8 mouse cellular contexts compared by ENCODE assay signal in genomic region chr10:82699296-82699941, GRCm38 (mm10). TPM values are rescaled to one million over a fixed set of nuclear protein-coding genes. Genes with fewer than 3 reads are reported as not detected.
DNase-seq lines count a peak whose midpoint lies in the region; ATAC-seq and TF ChIP-seq lines count a peak whose summit lies in the region.

No protein-coding gene starts in this region.

- peak overlapping the region; percentile 77 for H3K4me2 ChIP-seq in kidney, postnatal 0 days (ENCODE audit: low read length)

- no peaks in the 10 kb centered on the region for H3K9me3 ChIP-seq in kidney, postnatal 0 days (replicated peaks; ENCODE audit: low read length)

- TF ChIP-seq CTCF in bone marrow macrophage, adult 2 months (IDR thresholded peaks at IDR 0.05; ENCODE audit: low read depth, low read length) = no peak
- 0 out of 2 replicates have a peak, but pooled peaks have one; percentile 14 for TF ChIP-seq CTCF in kidney, postnatal 0 days (IDR thresholded peaks at IDR 0.05; ENCODE audit: low read depth)

- ATAC-seq in kidney, postnatal 0 days (replicated peaks; ENCODE audit: low FRiP score, low read depth) = peak; percentile 68

- no peaks in the 10 kb centered on the region for H3K36me3 ChIP-seq in kidney, postnatal 0 days (ENCODE audit: insufficient read depth, low read length)

- no peak for TF ChIP-seq POLR2A in bone marrow macrophage, adult 2 months (IDR thresholded peaks at IDR 0.05; ENCODE audit: borderline replicate concordance, low read depth, low read length)

- DNase-seq in left cerebral cortex, postnatal 25 days (ENCODE audit: low spot score in 2 of 2) = peak; percentile 31 to 32
- no peak for DNase-seq in left cerebral cortex, postnatal 10 days (ENCODE audit: extremely low spot score in 1 of 2, low spot score in 2 of 2)
- peak; percentile 16 for DNase-seq in forelimb bud, embryonic 11.5 days (ENCODE audit: low read depth, low spot score)
- DNase-seq in kidney, postnatal 0 days (ENCODE audit: low spot score) = peak; percentile 32
- DNase-seq in lung, postnatal 4 days = peak; percentile 37 to 45
- peak; percentile 11 to 27 for DNase-seq in spleen, postnatal 14 days (ENCODE audit: low spot score in 2 of 2)
- no peak for DNase-seq in layer of hippocampus, adult 8-10 months (ENCODE audit: low spot score in 2 of 2)

- WGBS in kidney, postnatal 0 days = under 1% methylated on average over 59 of the region's 59 CpGs

- intact Hi-C loops in left cerebral cortex, postnatal 25 days (cut with DNase I) = loop anchor here (1.0 to 5.0 kb wide), 3 partner anchors 33 to 63 kb away; partner anchors contain the start of gene Nfyb
- intact Hi-C loops in left cerebral cortex, postnatal 10 days (cut with DNase I) = no loop called here

- peak overlapping the region; percentile 85 for H3K4me3 ChIP-seq in bone marrow macrophage, adult 2 months (ENCODE audit: insufficient read depth, low read length)
- H3K4me3 ChIP-seq in kidney, postnatal 0 days (replicated peaks; ENCODE audit: low read depth, low read length) = peak overlapping the region; percentile 93

- H3K27me3 ChIP-seq in kidney, postnatal 0 days (ENCODE audit: insufficient read depth, low read length) = no peaks in the 10 kb centered on the region

- H3K27ac ChIP-seq in bone marrow macrophage, adult 2 months (ENCODE audit: insufficient read depth, low read depth, low read length) = no peak overlapping the region
- H3K27ac ChIP-seq in kidney, postnatal 0 days = 0 out of 2 replicates have a peak overlapping the region, but pooled peaks have one; percentile 27

- H3K4me1 ChIP-seq in bone marrow macrophage, adult 2 months (ENCODE audit: control insufficient read depth, insufficient read depth, low read length) = peaks cover 26% of the 10 kb centered on the region
- no peaks in the 10 kb centered on the region for H3K4me1 ChIP-seq in kidney, postnatal 0 days (replicated peaks; ENCODE audit: insufficient read depth, low read length)

- peak overlapping the region; percentile 74 for H3K9ac ChIP-seq in kidney, postnatal 0 days (ENCODE audit: low read depth, low read length)

RNA-seq across cellular contexts. Expression of gene Hcfc2, which starts 3.5 kb away (rescaled TPM):
- 10 to 100 TPM; 43.0 to 45.2 TPM for total RNA-seq in left cerebral cortex, postnatal 25 days (2021)
- 10 to 100 TPM; 28.1 to 29.7 TPM for total RNA-seq in left cerebral cortex, postnatal 10 days (2021)
- 13.2 and 15.5 TPM in 2 replicates for polyA plus RNA-seq in bone marrow macrophage, adult 2 months (2012; ENCODE audit: insufficient read depth, insufficient read length, missing spikeins)
- polyA plus RNA-seq in kidney, postnatal 0 days (2015; fragmentation: Nextera tagmentation; extraction: Ambion mirVana) = 24.5 and 26.4 TPM in 2 replicates
- 10 to 100 TPM; 40.1 to 62.4 (median 51.7) TPM for total RNA-seq in layer of hippocampus, adult 8-10 months (2022)

RNA-seq across cellular contexts. Expression of gene Glt8d2, which starts 9.0 kb away (rescaled TPM):
- total RNA-seq in left cerebral cortex, postnatal 25 days (2021) = 10 to 100 TPM; 14.6 to 22.7 TPM
- total RNA-seq in left cerebral cortex, postnatal 10 days (2021) = 1 to 10 TPM; 2.7 to 2.9 TPM
- polyA plus RNA-seq in bone marrow macrophage, adult 2 months (2012; ENCODE audit: insufficient read depth, insufficient read length, missing spikeins) = not detected in 2 replicates
- 1.5 and 2.0 TPM in 2 replicates for polyA plus RNA-seq in kidney, postnatal 0 days (2015; fragmentation: Nextera tagmentation; extraction: Ambion mirVana)
- 10 to 100 TPM; 13.9 to 26.8 (median 18.1) TPM for total RNA-seq in layer of hippocampus, adult 8-10 months (2022)

Comparison
In these comparisons a context has a peak if more than half of its experiments do, and no peak if none do; other contexts are left out.
1. DNase-seq: peak in left cerebral cortex, postnatal 25 days (2 of 2), forelimb bud, embryonic 11.5 days (single experiment), kidney, postnatal 0 days (single experiment), lung, postnatal 4 days (2 of 2) and spleen, postnatal 14 days (2 of 2); none in left cerebral cortex, postnatal 10 days (0 of 2) and layer of hippocampus, adult 8-10 months (0 of 2).